In the genomic region with DNA sequence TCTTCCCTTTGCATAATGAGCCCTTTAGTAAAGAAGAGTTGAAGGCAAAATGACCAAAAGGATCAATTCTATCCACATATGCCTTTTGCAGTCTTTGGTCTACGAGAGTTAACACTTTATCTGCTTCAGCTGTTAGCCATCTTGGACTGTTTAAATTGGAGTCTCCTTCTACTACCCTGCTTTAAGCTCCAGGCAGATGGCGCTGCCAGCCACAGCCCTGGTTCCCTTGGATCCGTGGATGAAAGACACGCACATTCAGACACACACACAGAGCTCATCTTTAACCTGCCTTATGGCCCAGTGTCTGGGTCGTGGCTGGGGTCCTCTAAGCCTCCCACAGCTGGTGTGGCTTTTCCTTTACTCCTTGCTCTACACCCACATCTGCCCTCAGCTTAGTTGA, we compare ENCODE assay signal across 13 mouse cellular contexts. TPM values are rescaled to one million over a fixed set of nuclear protein-coding genes. Genes with fewer than 3 reads are reported as not detected.
DNase-seq lines count a peak whose midpoint lies in the region; ATAC-seq and TF ChIP-seq lines count a peak whose summit lies in the region.
"Had no signal": no experiment of that assay in that cellular context is flagged by ENCODE, and none has a peak within 500 bp of the region (broad histone marks: within the 10 kb centered on the region; RNA-seq: fewer than 3 reads in every experiment).

No protein-coding gene starts in this region.

- TF ChIP-seq CTCF in intestine, postnatal 0 days (IDR thresholded peaks at IDR 0.05; ENCODE audit: low read depth) = peak; percentile 56
- TF ChIP-seq CTCF in bone marrow, adult 2 months (IDR thresholded peaks at IDR 0.05; ENCODE audit: control insufficient read depth, insufficient read depth, low read length) = peak; percentile 25; the same call in 1 of the 2 replicates

- peaks cover 10% of the 10 kb centered on the region; the same call in 1 of the 2 replicates for H3K36me3 ChIP-seq in intestine, postnatal 0 days (ENCODE audit: control insufficient read depth, insufficient read depth)
- H3K36me3 ChIP-seq in intestine, embryonic 15.5 days = peaks cover 19% of the 10 kb centered on the region
- no peaks in the 10 kb centered on the region for H3K36me3 ChIP-seq in megakaryocyte, embryonic 14.5 days (replicated peaks; ENCODE audit: low read length)

- H3K9me3 ChIP-seq in intestine, postnatal 0 days (ENCODE audit: control insufficient read depth) = no peaks in the 10 kb centered on the region
- H3K9me3 ChIP-seq in intestine, embryonic 15.5 days = no peaks in the 10 kb centered on the region; the same call in 1 of the 2 replicates
- no peaks in the 10 kb centered on the region for H3K9me3 ChIP-seq in megakaryocyte, embryonic 14.5 days

- ATAC-seq in intestine, postnatal 0 days = no peak
- ATAC-seq in intestine, embryonic 15.5 days = no peak
- no peak for ATAC-seq in megakaryocyte, adult 5-6 weeks (ENCODE audit: poor library complexity, severe bottlenecking)

- 24% methylated on average over 5 of the region's 5 CpGs for WGBS in intestine, postnatal 0 days
- WGBS in intestine, embryonic 15.5 days = 15% methylated on average over 5 of the region's 5 CpGs
- 18% methylated on average over 5 of the region's 5 CpGs for WGBS in bone marrow, adult 2 months

- DNase-seq in retina, postnatal 1 day = peak; percentile 49
- DNase-seq in Muller cell, postnatal 12 days (ENCODE audit: inconsistent ontology term) = no peak
- DNase-seq: gastrocnemius, postnatal 14 days; heart, postnatal 4 days; lung, postnatal 10 days had no signal

- no peaks in the 10 kb centered on the region for H3K27me3 ChIP-seq in intestine, postnatal 0 days (replicated peaks; ENCODE audit: control insufficient read depth, insufficient read depth, low read length)
- no peaks in the 10 kb centered on the region for H3K27me3 ChIP-seq in intestine, embryonic 15.5 days (replicated peaks)
- H3K27me3 ChIP-seq in megakaryocyte, embryonic 14.5 days (replicated peaks) = peaks cover 3% of the 10 kb centered on the region
- H3K27me3 ChIP-seq: embryonic facial prominence, embryonic 15.5 days; neural tube, embryonic 13.5 days had no signal

- no peak overlapping the region for H3K9ac ChIP-seq in intestine, postnatal 0 days (ENCODE audit: low read depth, low read length)
- no peak overlapping the region for H3K9ac ChIP-seq in intestine, embryonic 15.5 days
- H3K9ac ChIP-seq: embryonic facial prominence, embryonic 15.5 days; neural tube, embryonic 13.5 days had no signal

- TF ChIP-seq POLR2A in bone marrow, adult 2 months (IDR thresholded peaks at IDR 0.05; ENCODE audit: borderline replicate concordance, control insufficient read depth, low read depth, low read length) = no peak

- no peak overlapping the region for H3K4me3 ChIP-seq in intestine, postnatal 0 days (ENCODE audit: low read depth, low read length)
- no peak overlapping the region for H3K4me3 ChIP-seq in intestine, embryonic 15.5 days (replicated peaks)
- peak overlapping the region; percentile 40 for H3K4me3 ChIP-seq in megakaryocyte, embryonic 14.5 days (replicated peaks)
- H3K4me3 ChIP-seq in bone marrow, adult 2 months (replicated peaks; ENCODE audit: control insufficient read depth, low read depth, low read length) = no peak overlapping the region
- H3K4me3 ChIP-seq: embryonic facial prominence, embryonic 15.5 days; neural tube, embryonic 13.5 days had no signal

- no peaks in the 10 kb centered on the region for H3K4me1 ChIP-seq in intestine, postnatal 0 days (replicated peaks; ENCODE audit: control insufficient read depth, insufficient read depth, low read length)
- H3K4me1 ChIP-seq in intestine, embryonic 15.5 days (replicated peaks) = no peaks in the 10 kb centered on the region
- peaks cover 8% of the 10 kb centered on the region; the same call in 1 of the 2 replicates for H3K4me1 ChIP-seq in megakaryocyte, embryonic 14.5 days
- H3K4me1 ChIP-seq in bone marrow, adult 2 months (ENCODE audit: control insufficient read depth, insufficient read depth, low read length) = peaks cover 2% of the 10 kb centered on the region; the same call in 1 of the 2 replicates
- H3K4me1 ChIP-seq: embryonic facial prominence, embryonic 15.5 days; neural tube, embryonic 13.5 days had no signal

- no peak overlapping the region for H3K4me2 ChIP-seq in intestine, postnatal 0 days (replicated peaks; ENCODE audit: low read depth)
- no peak overlapping the region for H3K4me2 ChIP-seq in intestine, embryonic 15.5 days (replicated peaks)
- H3K4me2 ChIP-seq: embryonic facial prominence, embryonic 15.5 days; neural tube, embryonic 13.5 days had no signal

- H3K27ac ChIP-seq in intestine, postnatal 0 days (ENCODE audit: low read depth, low read length) = no peak overlapping the region
- no peak overlapping the region for H3K27ac ChIP-seq in intestine, embryonic 15.5 days
- H3K27ac ChIP-seq in bone marrow, adult 2 months (ENCODE audit: control insufficient read depth, insufficient read depth, low read depth, low read length, poor library complexity) = no peak overlapping the region; the same call in 1 of the 2 replicates
- H3K27ac ChIP-seq: embryonic facial prominence, embryonic 15.5 days; neural tube, embryonic 13.5 days had no signal

RNA-seq across cellular contexts. Expression of gene Zfp213, which starts 7.0 kb away (rescaled TPM):
- 8.1 and 8.2 TPM in 2 replicates for polyA plus RNA-seq in intestine, postnatal 0 days (2015; fragmentation: Nextera tagmentation; extraction: Ambion mirVana)
- 15.2 and 17.7 TPM in 2 replicates for polyA plus RNA-seq in intestine, embryonic 15.5 days (2015; fragmentation: Nextera tagmentation; extraction: Ambion mirVana)
- 4.9 and 8.0 TPM in 2 replicates for polyA plus RNA-seq in megakaryocyte, embryonic 14.5 days (2012; ENCODE audit: insufficient read depth, low replicate concordance)
- 2.1 and 2.4 TPM in 2 replicates for total RNA-seq in megakaryocyte, adult 5-6 weeks (2015)
- total RNA-seq in megakaryocyte, adult 5-6 weeks (2017) = 2.7 and 4.7 TPM in 2 replicates
- polyA plus RNA-seq in bone marrow, adult 2 months (2011; ENCODE audit: insufficient read depth, insufficient read length, low replicate concordance, missing spikeins) = 3.6 and 4.3 TPM in 2 replicates

RNA-seq across cellular contexts. Expression of gene Zfp13, which starts 28.2 kb away (rescaled TPM):
- 3.1 and 3.4 TPM in 2 replicates for polyA plus RNA-seq in intestine, postnatal 0 days (2015; fragmentation: Nextera tagmentation; extraction: Ambion mirVana)
- 10.4 and 10.5 TPM in 2 replicates for polyA plus RNA-seq in intestine, embryonic 15.5 days (2015; fragmentation: Nextera tagmentation; extraction: Ambion mirVana)
- 0.96 TPM in 1 of 2 replicates, not detected in the other for polyA plus RNA-seq in megakaryocyte, embryonic 14.5 days (2012; ENCODE audit: insufficient read depth, low replicate concordance)
- total RNA-seq in megakaryocyte, adult 5-6 weeks (2015) = not detected in 2 replicates
- 0.18 TPM in 1 of 2 replicates, not detected in the other for total RNA-seq in megakaryocyte, adult 5-6 weeks (2017)
- not detected in 2 replicates for polyA plus RNA-seq in bone marrow, adult 2 months (2011; ENCODE audit: insufficient read depth, insufficient read length, low replicate concordance, missing spikeins)

RNA-seq across cellular contexts. Expression of gene Zscan10, which starts 29.6 kb away (rescaled TPM):
- polyA plus RNA-seq in intestine, postnatal 0 days (2015; fragmentation: Nextera tagmentation; extraction: Ambion mirVana) = not detected in 2 replicates
- polyA plus RNA-seq in intestine, embryonic 15.5 days (2015; fragmentation: Nextera tagmentation; extraction: Ambion mirVana) = 0.14 TPM in 1 of 2 replicates, not detected in the other
- not detected in 2 replicates for polyA plus RNA-seq in megakaryocyte, embryonic 14.5 days (2012; ENCODE audit: insufficient read depth, low replicate concordance)
- not detected in 2 replicates for total RNA-seq in megakaryocyte, adult 5-6 weeks (2015)
- not detected in 2 replicates for total RNA-seq in megakaryocyte, adult 5-6 weeks (2017)
- polyA plus RNA-seq in bone marrow, adult 2 months (2011; ENCODE audit: insufficient read depth, insufficient read length, low replicate concordance, missing spikeins) = 4.2 TPM in 1 of 2 replicates, not detected in the other
- total RNA-seq: gastrocnemius, postnatal 14 days; heart, postnatal 4 days; layer of hippocampus, adult 8-10 months had no signal
- polyA plus RNA-seq: neural tube, embryonic 13.5 days had no signal
